Mouse (Mus musculus) kidney, embryonic 16.5 days (tissue): Measurements from ENCODE around the gene Gm5039. TPM values are rescaled to one million over a fixed set of nuclear protein-coding genes. Genes with fewer than 3 reads are reported as not detected.
"Not testable (repeated sequence)": the region's sequence is repeated elsewhere in the genome, so short reads cannot be mapped to it uniquely, and the experiment has no call there.

Experiments used
- ATAC-seq: fragments of 200-750 bp; cut with Nextera tagmentation; 2 replicates; pipeline ENCODE4 v1.8.0; 2017; ENCODE audit warnings: moderate TSS enrichment; ENCODE audit not compliant: low FRiP score, low TSS enrichment
- H3K27ac ChIP-seq: fragments of 300-500 bp; sonication (generic); 2 replicates; pipeline ENCODE4 v1.5.1; 2014; ENCODE audit warnings: low read length
- H3K27me3 ChIP-seq: fragments of 300-500 bp; sonication (generic); 2 replicates; pipeline ENCODE4 v1.6.1; 2014; ENCODE audit warnings: low read length, control low read depth, mixed read lengths; ENCODE audit not compliant: insufficient read depth
- H3K36me3 ChIP-seq: fragments of 300-500 bp; sonication (generic); 2 replicates; pipeline ENCODE4 v1.6.1; 2014; ENCODE audit warnings: low read length, control low read depth, mixed read lengths; ENCODE audit not compliant: insufficient read depth
- H3K4me1 ChIP-seq: fragments of 300-500 bp; sonication (generic); 2 replicates; pipeline ENCODE4 v1.6.1; 2014; ENCODE audit warnings: low read length, control low read depth, mixed read lengths; ENCODE audit not compliant: insufficient read depth
- H3K4me2 ChIP-seq: fragments of 300-500 bp; sonication (generic); replicated peaks from 2 replicates; pipeline ENCODE4 v1.6.1; 2014; ENCODE audit warnings: low read depth, low read length
- H3K4me3 ChIP-seq: fragments of 300-500 bp; sonication (generic); 2 replicates; pipeline ENCODE4 v1.5.1; 2014; ENCODE audit warnings: mild to moderate bottlenecking, low read length
- H3K9ac ChIP-seq: fragments of 300-500 bp; sonication (generic); replicated peaks from 2 replicates; pipeline ENCODE4 v1.6.1; 2014; ENCODE audit warnings: low read length
- H3K9me3 ChIP-seq: fragments of 300-500 bp; sonication (generic); 2 replicates; pipeline ENCODE4 v1.6.1; 2016; ENCODE audit warnings: low read length, control low read depth
- WGBS: fragments of 180-500 bp; shearing (Covaris S2); extraction: QIAGEN DNeasy Blood & Tissue Kit; methylation state at CpG from one replicate; pipeline ENCODE4 v1.1.7; 2014; 5-methylcytosine and 5-hydroxymethylcytosine counted together
- polyA plus RNA-seq: library from polyadenylated mRNA; unstranded; fragments of >200 nt; fragmentation: Nextera tagmentation; extraction: Ambion mirVana; gene quantifications from 2 replicates; pipeline ENCODE4 v1.2.1, GENCODE M21; 2015

Gm5039 gene
- polyA plus RNA-seq, 1 experiment from 2014 or later = not detected

DNA sequence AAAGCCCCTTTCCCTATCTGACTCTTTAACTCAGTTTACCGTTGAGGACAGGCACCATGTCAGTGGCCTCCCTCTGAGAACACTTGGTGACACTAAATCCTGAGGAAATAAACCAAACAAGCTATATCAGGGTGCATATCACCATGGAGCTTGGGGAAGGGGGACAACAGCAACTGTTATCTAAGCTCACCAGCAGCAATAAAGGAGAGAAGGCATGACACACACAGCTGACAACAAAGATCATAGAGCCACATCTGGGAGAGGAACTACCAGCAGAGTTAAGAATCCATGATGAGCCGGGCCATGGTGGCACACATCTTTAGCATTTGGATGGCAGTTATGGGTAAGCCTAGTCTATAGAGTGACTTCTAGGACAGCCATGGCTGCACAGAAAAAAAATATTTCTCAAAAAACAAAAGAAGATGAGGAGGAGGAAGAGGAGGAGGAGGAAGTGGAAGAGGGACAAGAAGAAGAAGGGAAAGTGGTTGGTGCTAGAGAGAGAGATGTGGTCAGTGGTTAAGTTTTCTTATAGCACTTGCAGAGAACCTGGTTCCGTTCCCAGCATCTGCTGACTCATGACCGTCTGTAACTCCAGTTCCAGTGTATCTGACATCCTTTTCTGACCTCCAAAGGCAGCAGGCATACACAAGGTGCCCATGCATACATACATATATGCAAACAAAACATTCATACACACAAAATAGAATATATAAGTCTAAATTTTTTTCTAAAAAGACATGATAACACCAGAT is 13.0 kb upstream of the Gm5039 start:
- H3K9me3 ChIP-seq, H3K27ac ChIP-seq, H3K36me3 ChIP-seq, H3K9ac ChIP-seq, H3K4me1 ChIP-seq, H3K27me3 ChIP-seq, H3K4me3 ChIP-seq, H3K4me2 ChIP-seq, ATAC-seq: not testable (repeated sequence)
- WGBS = 73% methylated on average over 4 of the region's 4 CpGs

DNA sequence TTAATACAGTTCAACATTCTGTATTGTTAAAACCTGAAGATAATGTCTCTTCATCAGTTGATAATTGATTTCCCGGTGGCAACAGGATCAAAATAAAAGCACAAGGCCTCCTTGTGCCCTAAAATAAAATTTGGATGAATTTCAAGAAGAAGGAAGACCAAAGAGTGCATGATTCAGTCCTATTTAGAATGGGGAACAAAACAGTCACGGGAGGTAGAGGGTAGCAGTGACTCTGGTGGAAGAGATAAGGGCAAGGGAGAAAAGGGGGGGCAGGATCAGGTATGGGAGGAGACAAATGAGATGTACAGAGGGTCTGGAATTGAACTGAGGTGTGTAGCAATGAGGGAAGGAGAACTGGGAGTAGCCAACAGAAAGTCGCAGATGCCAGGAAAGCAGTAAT is 9.3 kb downstream of the Gm5039 start:
- Histone ChIP-seq H3K36me3 (no peaks in the 10 kb centered on the region), H3K27me3 (no peaks in the 10 kb centered on the region), H3K4me3 (no peak overlapping the region), H3K9ac (no peak overlapping the region), H3K9me3 (no peaks in the 10 kb centered on the region), H3K4me1 (no peaks in the 10 kb centered on the region), H3K27ac (no peak overlapping the region), H3K4me2 (no peak overlapping the region)
- ATAC-seq = no peak
- 84% methylated on average over 3 of the region's 3 CpGs for WGBS

DNA sequence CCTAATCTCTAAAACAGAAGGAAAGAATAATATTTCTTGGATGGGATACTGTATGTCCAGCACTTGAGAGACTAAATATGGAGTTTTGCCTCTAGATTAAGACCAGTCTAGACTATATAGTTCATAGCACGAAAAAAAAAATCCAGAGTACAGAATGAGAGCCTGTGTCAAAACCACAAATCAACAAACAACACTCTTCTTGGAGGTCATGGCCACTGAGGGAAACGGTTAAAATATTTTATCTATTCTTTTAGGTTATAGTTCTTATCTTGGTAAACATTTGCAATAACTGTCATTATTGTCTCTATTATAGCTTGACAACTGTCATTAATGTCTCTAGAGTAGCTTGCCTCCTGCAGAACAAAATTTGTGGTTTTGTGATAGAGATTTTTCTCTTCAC is 26.7 kb downstream of the Gm5039 start:
- not testable (repeated sequence) for H3K4me2 ChIP-seq, H3K36me3 ChIP-seq, ATAC-seq, H3K27ac ChIP-seq, H3K4me3 ChIP-seq, H3K27me3 ChIP-seq, H3K9ac ChIP-seq, H3K4me1 ChIP-seq, H3K9me3 ChIP-seq
- 68% methylated on average over 2 of the region's 2 CpGs for WGBS

DNA sequence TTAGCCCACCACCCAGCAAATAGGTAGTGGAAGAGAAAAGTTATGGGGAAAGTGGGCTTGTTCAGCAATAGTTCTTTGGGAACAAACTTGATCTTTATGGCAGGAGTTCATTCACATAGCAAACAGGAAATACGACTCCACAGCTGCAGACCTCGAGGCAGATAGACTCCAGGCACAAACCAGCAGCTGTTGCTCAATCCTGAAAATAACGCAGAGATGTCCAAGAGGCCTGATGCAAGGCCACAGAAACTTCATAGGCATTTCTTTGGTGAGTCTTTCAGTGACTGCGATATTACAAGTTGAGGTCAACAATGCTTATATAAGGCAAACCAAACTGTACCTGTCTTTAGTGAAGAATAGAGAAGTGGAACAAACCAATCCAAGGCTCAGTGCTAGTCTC is 30.7 kb downstream of the Gm5039 start:
- 55% methylated on average over 4 of the region's 4 CpGs for WGBS
- H3K27ac ChIP-seq, ATAC-seq, H3K27me3 ChIP-seq, H3K4me3 ChIP-seq, H3K36me3 ChIP-seq, H3K9ac ChIP-seq, H3K4me2 ChIP-seq, H3K9me3 ChIP-seq, H3K4me1 ChIP-seq: not testable (repeated sequence)

DNA sequence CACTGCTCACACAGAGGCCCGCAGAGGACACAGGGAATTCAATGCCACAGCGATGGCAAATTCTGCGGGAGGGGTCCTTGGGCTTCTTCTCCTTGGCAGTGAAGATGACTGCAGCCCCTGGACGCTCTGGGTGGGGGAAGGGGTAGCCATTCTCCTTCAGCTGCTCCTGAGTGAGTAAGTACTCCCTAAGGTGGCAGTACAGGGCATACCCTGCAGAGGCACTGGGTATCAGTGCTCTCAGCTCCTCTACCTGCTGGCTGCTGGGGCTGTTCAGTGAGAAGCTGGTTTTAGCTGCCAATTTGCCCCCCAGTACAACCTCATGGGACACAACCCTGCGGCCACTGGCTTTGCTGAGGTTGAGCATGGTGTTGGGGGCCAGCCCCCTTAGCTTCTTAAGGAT is 38.6 kb downstream of the Gm5039 start:
- H3K27ac ChIP-seq, ATAC-seq, H3K4me1 ChIP-seq, H3K4me2 ChIP-seq, H3K9ac ChIP-seq, H3K4me3 ChIP-seq, H3K27me3 ChIP-seq, H3K36me3 ChIP-seq, H3K9me3 ChIP-seq: not testable (repeated sequence)
- 94% methylated on average over 4 of the region's 5 CpGs for WGBS

DNA sequence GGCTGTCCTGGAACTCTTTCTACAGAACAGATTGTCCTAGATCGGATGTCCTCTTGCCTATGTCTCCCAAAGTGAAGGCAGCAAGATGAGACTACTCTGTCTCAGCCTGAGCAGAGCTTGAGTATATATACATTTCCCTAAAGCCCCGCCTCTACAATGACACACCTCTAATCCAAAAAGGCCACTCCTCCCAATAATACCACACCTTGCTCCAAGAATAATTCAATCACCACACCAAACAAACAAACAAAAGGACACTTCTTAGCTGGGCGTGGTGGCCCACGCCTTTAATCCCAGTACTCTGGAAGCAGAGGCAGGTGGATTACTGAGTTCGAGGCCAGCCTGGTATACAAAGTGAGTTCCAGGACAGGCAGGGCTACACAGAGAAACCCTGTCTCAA is 49.4 kb downstream of the Gm5039 start, which contains the start of gene Gm5662:
Gene Gm5662, minus strand, starts transcription at position 101 of the 400 bp plus-strand sequence.
- not testable (repeated sequence) for ATAC-seq, H3K27ac ChIP-seq, H3K4me3 ChIP-seq, H3K4me2 ChIP-seq, H3K9me3 ChIP-seq, H3K27me3 ChIP-seq, H3K4me1 ChIP-seq, H3K36me3 ChIP-seq, H3K9ac ChIP-seq
- 85% methylated on average over 5 of the region's 5 CpGs for WGBS

Other genes starting within 250 kb of the Gm5039 start
- not detected in 2 replicates for gene Gm16368, start 240.3 kb downstream of the Gm5039 start, polyA plus RNA-seq
- 0.14 TPM in 1 of 2 replicates, not detected in the other for gene Gm10436, start 141.9 kb downstream of the Gm5039 start, polyA plus RNA-seq
- not detected in 2 replicates for gene Gm8332, start 73.9 kb downstream of the Gm5039 start, polyA plus RNA-seq
- 0.24 TPM in 2 replicates for gene Gm5662, start 49.5 kb downstream of the Gm5039 start, polyA plus RNA-seq
- gene Adck1, start 36.5 kb upstream of the Gm5039 start, polyA plus RNA-seq = 25.1 and 29.8 TPM in 2 replicates